Mouse (Mus musculus) olfactory bulb, adult 2 months (tissue): ENCODE results near the gene Saysd1.

Experiments
- CTCF ChIP-seq: fragments of 200-500 bp; IDR thresholded peaks from 2 replicates; pipeline ENCODE4 v1.5.1; 2012; ENCODE audit warnings: low read depth, mild to moderate bottlenecking, low read length, moderate library complexity; ENCODE audit not compliant: insufficient read depth
- POLR2A ChIP-seq: fragments of 200-500 bp; IDR thresholded peaks from 2 replicates; pipeline ENCODE4 v1.6.1; 2012; ENCODE audit warnings: mild to moderate bottlenecking, low read depth, low read length, moderate library complexity; ENCODE audit not compliant: insufficient read depth

- no peak for TF ChIP-seq POLR2A
- TF ChIP-seq CTCF: no peak
These were observed 19.3 kb upstream of the Saysd1 start for GRCm38 (mm10) chr14:20157595-20157994.
